Mouse (Mus musculus) hindbrain, embryonic 12.5 days (tissue): Measurements from ENCODE around the gene Gm11127. TPM values are rescaled to one million over a fixed set of nuclear protein-coding genes. Genes with fewer than 3 reads are reported as not detected.

Source experiments
- ATAC-seq: fragments of 200-750 bp; cut with Nextera tagmentation; 2 replicates; pipeline ENCODE4 v1.8.0; 2017; ENCODE audit warnings: moderate TSS enrichment; ENCODE audit not compliant: low FRiP score
- H3K27ac ChIP-seq: fragments of 300-500 bp; sonication (generic); 2 replicates; pipeline ENCODE4 v1.5.1; 2016; ENCODE audit warnings: mild to moderate bottlenecking
- H3K27me3 ChIP-seq: fragments of 300-500 bp; sonication (generic); 2 replicates; pipeline ENCODE4 v1.6.1; 2016; ENCODE audit warnings: mild to moderate bottlenecking
- H3K36me3 ChIP-seq: fragments of 300-500 bp; sonication (generic); 2 replicates; pipeline ENCODE4 v1.6.1; 2016; ENCODE audit warnings: mild to moderate bottlenecking
- H3K4me1 ChIP-seq: fragments of 300-500 bp; sonication (generic); 2 replicates; pipeline ENCODE4 v1.6.1; 2016
- H3K4me2 ChIP-seq: fragments of 300-500 bp; sonication (generic); replicated peaks from 2 replicates; pipeline ENCODE4 v1.6.1; 2016; ENCODE audit warnings: mild to moderate bottlenecking
- H3K4me3 ChIP-seq: fragments of 300-500 bp; sonication (generic); 2 replicates; pipeline ENCODE4 v1.5.1; 2016; ENCODE audit warnings: mild to moderate bottlenecking
- H3K9ac ChIP-seq: fragments of 300-500 bp; sonication (generic); 2 replicates; pipeline ENCODE4 v1.6.1; 2016; ENCODE audit warnings: mild to moderate bottlenecking, moderate library complexity
- H3K9me3 ChIP-seq: fragments of 300-500 bp; sonication (generic); replicated peaks from 2 replicates; pipeline ENCODE4 v1.6.1; 2016; ENCODE audit warnings: mild to moderate bottlenecking
- WGBS: fragments of 180-500 bp; shearing (Covaris S2); methylation state at CpG from one replicate; pipeline ENCODE4 v1.1.7; 2016; 5-methylcytosine and 5-hydroxymethylcytosine counted together
- polyA plus RNA-seq: library from polyadenylated mRNA; unstranded; fragments of >200 nt; fragmentation: Nextera tagmentation; extraction: Ambion mirVana; gene quantifications from 2 replicates; pipeline ENCODE4 v1.2.1, GENCODE M21; 2016

The Gm11127 gene
- polyA plus RNA-seq, 1 experiment from 2014 or later = not detected

DNA sequence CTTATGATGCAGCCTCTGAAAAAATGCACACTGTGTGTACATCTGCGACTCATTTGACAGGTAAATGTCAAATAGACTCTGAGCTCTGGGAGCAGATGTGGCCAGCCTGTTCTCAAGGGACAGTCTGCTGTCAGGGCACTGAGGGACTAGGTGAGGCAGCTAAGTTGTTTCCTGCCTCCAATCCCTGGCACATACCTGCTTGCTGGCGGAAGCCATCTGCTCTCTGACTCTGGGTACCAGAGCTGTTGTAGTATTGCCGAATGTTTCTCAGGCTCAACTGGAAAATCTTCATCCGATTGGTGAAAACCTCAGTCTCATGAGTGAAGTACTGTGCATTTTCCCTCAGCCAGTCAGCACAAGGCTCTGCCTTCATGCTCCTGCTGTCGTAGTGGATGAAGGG is 41.1 kb downstream of the Gm11127 start:
- ATAC-seq = no peak
- Histone ChIP-seq H3K4me2 (no peak overlapping the region), H3K9ac (no peak overlapping the region), H3K27me3 (no peaks in the 10 kb centered on the region), H3K9me3 (no peaks in the 10 kb centered on the region), H3K4me1 (peaks cover 4% of the 10 kb centered on the region; the same call in 1 of the 2 replicates), H3K36me3 (peaks cover 15% of the 10 kb centered on the region), H3K4me3 (no peak overlapping the region), H3K27ac (no peak overlapping the region)
- 94% methylated on average over 5 of the region's 5 CpGs for WGBS

- H3K9me3 ChIP-seq = no peaks in the 10 kb centered on the region
- H3K4me2 ChIP-seq = no peak overlapping the region
- ATAC-seq = no peak
- H3K27ac ChIP-seq = no peak overlapping the region
- H3K9ac ChIP-seq = no peak overlapping the region
- H3K36me3 ChIP-seq = peaks cover 15% of the 10 kb centered on the region
- H3K4me3 ChIP-seq = no peak overlapping the region
- no peaks in the 10 kb centered on the region for H3K4me1 ChIP-seq
- H3K27me3 ChIP-seq = no peaks in the 10 kb centered on the region
- 98% methylated on average over 5 of the region's 5 CpGs for WGBS
These were observed 43.2 kb downstream of the Gm11127 start for GRCm38 (mm10) chr17:36014977-36015376.

Other genes with a start within 250 kb of the Gm11127 start
- 5.8 and 6.3 TPM in 2 replicates for gene Ier3, start 236.7 kb downstream of the Gm11127 start, polyA plus RNA-seq
- gene Flot1, start 235.1 kb downstream of the Gm11127 start, polyA plus RNA-seq = 50.9 and 60.3 TPM in 2 replicates
- 1,505 and 1,511 TPM in 2 replicates for gene Tubb5, start 220.1 kb downstream of the Gm11127 start, polyA plus RNA-seq
- gene Mdc1, start 216.9 kb downstream of the Gm11127 start, polyA plus RNA-seq = 14.4 and 18.2 TPM in 2 replicates
- gene Nrm, start 197.1 kb downstream of the Gm11127 start, polyA plus RNA-seq = 36.0 and 36.9 TPM in 2 replicates
- gene Ppp1r18, start 192.8 kb downstream of the Gm11127 start, polyA plus RNA-seq = 31.5 and 32.3 TPM in 2 replicates
- gene Dhx16, start 178.6 kb downstream of the Gm11127 start, polyA plus RNA-seq = 45.2 and 46.0 TPM in 2 replicates
- gene 2310061I04Rik, start 160.9 kb downstream of the Gm11127 start, polyA plus RNA-seq = 25.7 and 28.7 TPM in 2 replicates
- gene Atat1, start 148.3 kb downstream of the Gm11127 start, polyA plus RNA-seq = 294 and 303 TPM in 2 replicates
- gene Mrps18b, start 142.0 kb downstream of the Gm11127 start, polyA plus RNA-seq = 46.8 and 51.1 TPM in 2 replicates
- gene Ppp1r10, start 141.9 kb downstream of the Gm11127 start, polyA plus RNA-seq = 58.3 and 68.2 TPM in 2 replicates
- gene Abcf1, start 88.6 kb downstream of the Gm11127 start, polyA plus RNA-seq = 109 and 119 TPM in 2 replicates
- gene Gnl1, start 78.5 kb downstream of the Gm11127 start, polyA plus RNA-seq = 54.9 and 57.7 TPM in 2 replicates
- gene Prr3, start 78.1 kb downstream of the Gm11127 start, polyA plus RNA-seq = 53.4 and 61.0 TPM in 2 replicates
- 5.5 and 5.6 TPM in 2 replicates for gene H2-T24, start 37.8 kb downstream of the Gm11127 start, polyA plus RNA-seq
- 4.5 and 5.1 TPM in 2 replicates for gene H2-T23, start 25.5 kb downstream of the Gm11127 start, polyA plus RNA-seq
- 7.8 and 9.2 TPM in 2 replicates for gene H2-T22, start 15.6 kb downstream of the Gm11127 start, polyA plus RNA-seq
- not detected in 2 replicates for gene Gm6034, start 15.4 kb downstream of the Gm11127 start, polyA plus RNA-seq
- gene Gm19684, start 63.3 kb upstream of the Gm11127 start, polyA plus RNA-seq = not detected in 2 replicates
- gene Gm7030, start 71.1 kb upstream of the Gm11127 start, polyA plus RNA-seq = not detected in 2 replicates
- not detected in 2 replicates for gene Gm8909, start 110.2 kb upstream of the Gm11127 start, polyA plus RNA-seq
- not detected in 2 replicates for gene H2-T3, start 131.9 kb upstream of the Gm11127 start, polyA plus RNA-seq
- gene Rpp21, start 199.7 kb upstream of the Gm11127 start, polyA plus RNA-seq = 75.5 and 89.2 TPM in 2 replicates
- gene Trim39, start 213.9 kb upstream of the Gm11127 start, polyA plus RNA-seq = 26.0 and 28.6 TPM in 2 replicates
- gene H2-M10.2, start 228.1 kb upstream of the Gm11127 start, polyA plus RNA-seq = 0.19 TPM in 1 of 2 replicates, not detected in the other